Mouse (Mus musculus) hindbrain, embryonic 15.5 days (tissue): Measurements from ENCODE around the gene Rgs16. TPM values are rescaled to one million over a fixed set of nuclear protein-coding genes. Genes with fewer than 3 reads are reported as not detected.

Source experiments
- ATAC-seq: fragments of 200-750 bp; cut with Nextera tagmentation; 2 replicates; pipeline ENCODE4 v1.8.0; 2017; ENCODE audit warnings: low read depth, moderate number of reproducible peaks, moderate TSS enrichment; ENCODE audit not compliant: low FRiP score
- H3K27ac ChIP-seq: fragments of 300-500 bp; sonication (generic); replicated peaks from 2 replicates; pipeline ENCODE4 v1.5.1; 2015; ENCODE audit warnings: mild to moderate bottlenecking, inconsistent platforms
- H3K27me3 ChIP-seq: fragments of 300-500 bp; sonication (generic); 2 replicates; pipeline ENCODE4 v1.6.1; 2015; ENCODE audit warnings: control low read depth, inconsistent platforms
- H3K36me3 ChIP-seq: fragments of 300-500 bp; sonication (generic); 2 replicates; pipeline ENCODE4 v1.6.1; 2015; ENCODE audit warnings: control low read depth, inconsistent platforms
- H3K4me1 ChIP-seq: fragments of 300-500 bp; sonication (generic); replicated peaks from 2 replicates; pipeline ENCODE4 v1.6.1; 2015; ENCODE audit warnings: control low read depth, inconsistent platforms
- H3K4me2 ChIP-seq: fragments of 300-500 bp; sonication (generic); 2 replicates; pipeline ENCODE4 v1.6.1; 2015; ENCODE audit warnings: moderate library complexity, mild to moderate bottlenecking, inconsistent platforms
- H3K4me3 ChIP-seq: fragments of 300-500 bp; sonication (generic); 2 replicates; pipeline ENCODE4 v1.5.1; 2015; ENCODE audit warnings: mild to moderate bottlenecking, inconsistent platforms
- H3K9ac ChIP-seq: fragments of 300-500 bp; sonication (generic); 2 replicates; pipeline ENCODE4 v1.6.1; 2015; ENCODE audit warnings: inconsistent platforms
- H3K9me3 ChIP-seq: fragments of 300-500 bp; sonication (generic); 2 replicates; pipeline ENCODE4 v1.6.1; 2016; ENCODE audit warnings: control low read depth, inconsistent platforms
- WGBS: fragments of 180-500 bp; shearing (Covaris S2); methylation state at CpG from one replicate; pipeline ENCODE4 v1.1.7; 2015; 5-methylcytosine and 5-hydroxymethylcytosine counted together
- polyA plus RNA-seq: library from polyadenylated mRNA; unstranded; fragments of >200 nt; fragmentation: Nextera tagmentation; extraction: Ambion mirVana; gene quantifications from 2 replicates; pipeline ENCODE4 v1.2.1, GENCODE M21; 2015

The Rgs16 gene
- polyA plus RNA-seq, 1 experiment from 2014 or later: 12.4 TPM

DNA sequence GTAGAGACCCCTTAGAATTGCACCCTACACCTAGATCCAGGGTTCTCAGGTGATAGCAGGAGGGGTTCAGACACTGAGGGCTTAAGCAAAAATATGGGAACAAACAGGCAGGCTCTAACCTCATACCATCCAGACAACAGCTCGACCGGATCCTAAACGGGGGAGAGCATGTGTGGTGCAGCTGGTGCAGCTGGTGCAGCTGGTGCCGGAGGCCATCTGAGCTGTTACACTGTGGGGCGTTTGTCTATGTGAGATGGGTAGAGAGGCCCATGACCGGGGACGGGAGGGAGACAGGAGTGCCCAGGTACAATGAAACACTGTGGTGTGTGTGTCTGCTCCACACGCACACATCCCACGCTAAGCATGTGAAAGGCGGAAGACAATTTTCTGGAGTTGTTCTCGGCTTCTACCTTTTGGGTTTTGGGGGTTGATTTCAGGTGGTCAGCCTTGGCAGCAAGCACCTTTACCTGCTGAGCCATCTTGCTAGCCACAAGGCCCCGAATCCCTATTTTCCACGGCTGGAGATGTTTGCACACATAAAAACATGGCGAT is 6.0 kb downstream of the Rgs16 start:
- Histone ChIP-seq H3K27me3 (no peaks in the 10 kb centered on the region), H3K27ac (no peak overlapping the region), H3K9me3 (no peaks in the 10 kb centered on the region), H3K4me1 (peaks cover 49% of the 10 kb centered on the region), H3K4me2 (no peak overlapping the region), H3K36me3 (no peaks in the 10 kb centered on the region), H3K4me3 (no peak overlapping the region), H3K9ac (no peak overlapping the region)
- WGBS: 62% methylated on average over 14 of the region's 14 CpGs
- no peak for ATAC-seq

DNA sequence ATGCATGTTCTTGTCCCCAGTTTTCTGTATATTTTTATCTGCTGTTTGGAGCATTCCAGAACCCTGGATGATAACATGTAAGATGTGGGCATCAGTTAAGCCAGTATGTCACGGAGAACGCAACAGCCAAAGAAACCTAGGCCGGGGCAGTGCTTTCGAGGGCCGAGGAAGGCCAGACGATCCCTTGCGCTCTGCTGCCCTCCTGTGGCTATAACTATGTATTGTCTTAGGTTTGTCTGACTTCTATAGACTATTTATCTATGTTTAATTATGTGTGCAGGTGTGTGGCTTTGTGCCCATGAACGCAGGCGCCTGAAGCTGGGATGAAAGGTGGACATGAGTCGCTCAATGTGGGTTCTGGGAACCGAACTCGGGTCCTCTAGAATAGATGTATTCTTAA is 6.6 kb downstream of the Rgs16 start:
- no peak for ATAC-seq
- H3K36me3 ChIP-seq: no peaks in the 10 kb centered on the region
- no peaks in the 10 kb centered on the region for H3K9me3 ChIP-seq
- peaks cover 50% of the 10 kb centered on the region for H3K4me1 ChIP-seq
- H3K27me3 ChIP-seq: no peaks in the 10 kb centered on the region
- no peak overlapping the region for H3K9ac ChIP-seq
- H3K4me3 ChIP-seq: no peak overlapping the region
- no peak overlapping the region for H3K27ac ChIP-seq
- no peak overlapping the region for H3K4me2 ChIP-seq
- 3% methylated on average over 12 of the region's 12 CpGs for WGBS

DNA sequence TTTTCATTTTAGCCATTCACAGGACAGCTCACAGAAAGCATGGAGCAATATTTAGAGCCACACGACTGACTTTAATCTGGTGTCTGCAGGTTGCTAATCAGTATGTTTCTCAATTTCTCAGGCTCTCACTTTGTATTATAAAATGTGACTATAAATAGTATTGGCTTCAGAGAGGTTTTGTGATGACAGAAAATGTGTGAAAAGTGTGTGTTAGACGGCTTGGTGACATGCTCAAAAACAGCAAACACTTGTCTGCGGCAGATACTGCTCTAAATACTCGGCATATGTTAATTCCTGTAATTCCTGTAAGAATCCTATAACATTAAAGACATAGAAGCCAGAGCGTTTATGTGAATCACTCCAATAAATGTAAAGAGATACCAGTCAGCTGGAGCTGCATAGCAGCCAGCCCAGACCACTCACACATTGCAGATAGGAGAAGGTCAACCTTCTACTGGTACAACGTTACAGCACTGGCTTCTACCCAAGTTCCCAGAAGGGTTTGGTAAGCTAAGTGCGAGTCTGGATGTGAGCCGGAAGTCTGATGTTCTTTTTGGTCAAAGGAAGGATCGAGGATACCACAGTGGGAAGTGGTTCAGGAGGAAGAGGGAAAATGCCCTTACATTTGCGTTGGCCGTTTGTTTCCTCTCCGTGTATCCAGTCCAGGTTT is 7.8 kb downstream of the Rgs16 start:
- WGBS: 78% methylated on average over 12 of the region's 12 CpGs
- ATAC-seq: no peak
- no peaks in the 10 kb centered on the region for H3K27me3 ChIP-seq
- H3K9me3 ChIP-seq: no peaks in the 10 kb centered on the region
- no peak overlapping the region for H3K9ac ChIP-seq
- no peak overlapping the region for H3K4me3 ChIP-seq
- no peaks in the 10 kb centered on the region for H3K36me3 ChIP-seq
- H3K4me1 ChIP-seq: peaks cover 51% of the 10 kb centered on the region
- H3K27ac ChIP-seq: peak overlapping the region; percentile 89; the same call in 1 of the 2 replicates
- H3K4me2 ChIP-seq: peak overlapping the region; percentile 66

DNA sequence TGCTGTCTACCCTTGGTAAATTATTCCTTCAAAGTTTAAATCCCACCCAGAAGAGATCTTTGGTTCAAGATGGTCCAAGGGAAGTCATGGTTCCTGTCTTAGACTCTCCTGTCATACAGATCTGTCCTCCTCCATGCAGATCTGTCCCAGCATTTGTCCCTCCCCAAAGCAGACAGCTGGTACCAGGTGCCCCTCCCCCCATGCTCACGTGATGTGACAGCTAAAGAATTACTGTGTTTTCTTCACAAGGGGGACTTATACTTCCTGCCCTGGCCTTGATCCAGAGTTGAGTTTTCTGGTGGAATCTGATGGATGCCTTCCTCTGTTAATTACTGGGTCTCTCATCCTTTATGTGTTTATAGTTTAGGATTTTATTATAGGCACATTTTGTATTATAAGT is 8.4 kb downstream of the Rgs16 start:
- peak overlapping the region; percentile 89; the same call in 1 of the 2 replicates for H3K27ac ChIP-seq
- no peaks in the 10 kb centered on the region for H3K27me3 ChIP-seq
- WGBS: 0% methylated on average over 1 of the region's 1 CpGs
- ATAC-seq: no peak
- peak overlapping the region; percentile 66 for H3K4me2 ChIP-seq
- no peak overlapping the region for H3K4me3 ChIP-seq
- H3K36me3 ChIP-seq: no peaks in the 10 kb centered on the region
- no peaks in the 10 kb centered on the region for H3K9me3 ChIP-seq
- peaks cover 51% of the 10 kb centered on the region for H3K4me1 ChIP-seq
- H3K9ac ChIP-seq: peak overlapping the region; percentile 62

DNA sequence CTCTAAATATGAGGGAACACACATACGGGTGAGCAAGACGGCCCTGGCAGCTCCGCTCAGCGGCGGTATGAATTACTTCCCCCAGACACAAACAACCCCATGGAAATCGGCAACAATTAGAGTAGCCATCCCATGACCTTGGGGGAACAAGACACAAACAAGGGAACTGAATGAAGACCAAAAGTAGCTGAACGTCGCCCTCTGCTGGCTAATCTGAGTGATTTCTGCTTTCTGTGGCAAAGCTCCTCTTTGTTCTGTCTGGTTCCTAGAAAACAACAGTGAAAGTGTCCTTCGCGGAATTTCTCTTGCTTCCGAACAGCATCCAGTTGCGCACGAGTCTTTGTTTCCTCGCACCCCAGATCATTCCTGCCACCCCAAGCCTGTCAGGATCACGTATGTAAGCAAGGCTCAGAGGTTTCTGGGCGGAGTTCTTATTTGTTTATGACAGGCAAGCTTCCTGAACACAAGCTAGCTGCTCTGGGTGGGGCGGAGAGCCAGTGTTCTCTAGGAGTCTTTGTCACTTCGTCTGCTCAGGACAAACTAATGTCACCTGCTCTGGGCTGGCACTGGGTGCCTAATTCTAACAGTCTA is 9.2 kb downstream of the Rgs16 start, which contains the start of gene Rnasel:
Gene Rnasel, plus strand, starts transcription at position 216 of the 591 bp plus-strand sequence.
- H3K4me3 ChIP-seq: peak within 1 kb of the TSS; percentile 46
- H3K9ac ChIP-seq: peak within 1 kb of the TSS; percentile 62
- peak; percentile 68 for ATAC-seq
- no peaks in the 10 kb centered on the region for H3K27me3 ChIP-seq
- H3K27ac ChIP-seq: peak within 1 kb of the TSS; percentile 89
- no peaks in the 10 kb centered on the region for H3K36me3 ChIP-seq
- no peaks in the 10 kb centered on the region for H3K9me3 ChIP-seq
- peak within 1 kb of the TSS; percentile 66 for H3K4me2 ChIP-seq
- H3K4me1 ChIP-seq: peaks cover 50% of the 10 kb centered on the region
- 2% methylated on average over 18 of the region's 18 CpGs for WGBS

DNA sequence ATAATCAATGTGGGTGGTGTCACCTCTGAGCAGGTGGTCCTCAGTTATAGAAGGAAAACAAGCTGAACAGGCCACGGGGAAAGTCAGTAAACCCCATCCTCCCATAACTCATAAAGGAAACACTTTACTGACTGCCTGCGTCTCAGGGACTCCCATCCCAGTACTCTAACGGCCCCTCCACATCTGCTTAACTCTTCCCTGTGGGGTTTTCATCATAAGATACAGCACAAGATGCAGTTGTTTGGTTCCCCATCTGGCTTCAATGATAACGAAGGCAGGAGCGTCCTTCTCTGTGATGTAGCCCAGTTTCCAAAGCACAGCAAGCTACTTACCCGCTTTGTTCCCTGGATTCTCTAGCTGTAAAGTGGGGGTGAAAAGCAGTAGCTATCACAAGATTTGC is 9.9 kb downstream of the Rgs16 start:
- peak overlapping the region; percentile 66 for H3K4me2 ChIP-seq
- peaks cover 44% of the 10 kb centered on the region for H3K4me1 ChIP-seq
- H3K4me3 ChIP-seq: peak overlapping the region; percentile 46
- no peaks in the 10 kb centered on the region for H3K9me3 ChIP-seq
- H3K36me3 ChIP-seq: no peaks in the 10 kb centered on the region
- WGBS: 27% methylated on average over 6 of the region's 6 CpGs
- ATAC-seq: peak; percentile 12; the same call in 1 of the 2 replicates
- peak overlapping the region; percentile 89 for H3K27ac ChIP-seq
- H3K27me3 ChIP-seq: no peaks in the 10 kb centered on the region
- peak overlapping the region; percentile 62 for H3K9ac ChIP-seq

DNA sequence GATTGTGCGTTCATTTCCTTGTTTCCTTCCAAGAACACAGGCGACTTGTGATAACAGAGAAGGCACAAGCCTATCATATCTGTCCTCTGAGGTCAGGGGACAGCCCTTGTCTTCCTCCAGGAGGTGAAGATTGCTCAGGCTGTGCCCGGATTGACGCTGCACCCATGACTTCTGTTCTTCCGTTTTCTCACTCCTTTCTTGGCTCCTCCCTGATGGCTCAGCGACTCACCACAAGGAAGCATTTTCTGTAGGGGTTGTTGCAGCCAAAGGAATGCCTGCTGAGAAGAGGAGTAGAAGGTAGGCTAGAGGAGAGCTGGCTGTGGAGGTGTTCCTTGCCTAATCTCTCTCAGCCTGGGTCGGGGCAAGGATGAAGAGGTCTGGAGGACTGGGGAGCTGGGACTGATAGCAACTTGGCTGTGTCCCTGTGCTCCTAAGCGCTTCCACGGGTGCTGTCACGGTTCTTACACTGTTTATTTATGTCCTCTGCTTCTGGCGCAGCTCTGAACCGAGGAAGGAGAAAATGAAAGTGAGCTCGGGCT is 11.7 kb downstream of the Rgs16 start:
- Histone ChIP-seq H3K36me3 (peaks cover 4% of the 10 kb centered on the region; the same call in 1 of the 2 replicates), H3K4me2 (peak overlapping the region; percentile 50), H3K9ac (no peak overlapping the region; the same call in 1 of the 2 replicates), H3K27ac (peak overlapping the region; percentile 54), H3K9me3 (no peaks in the 10 kb centered on the region), H3K27me3 (no peaks in the 10 kb centered on the region), H3K4me3 (peak overlapping the region; percentile 16), H3K4me1 (peaks cover 44% of the 10 kb centered on the region)
- ATAC-seq: no peak
- WGBS: 45% methylated on average over 13 of the region's 13 CpGs

DNA sequence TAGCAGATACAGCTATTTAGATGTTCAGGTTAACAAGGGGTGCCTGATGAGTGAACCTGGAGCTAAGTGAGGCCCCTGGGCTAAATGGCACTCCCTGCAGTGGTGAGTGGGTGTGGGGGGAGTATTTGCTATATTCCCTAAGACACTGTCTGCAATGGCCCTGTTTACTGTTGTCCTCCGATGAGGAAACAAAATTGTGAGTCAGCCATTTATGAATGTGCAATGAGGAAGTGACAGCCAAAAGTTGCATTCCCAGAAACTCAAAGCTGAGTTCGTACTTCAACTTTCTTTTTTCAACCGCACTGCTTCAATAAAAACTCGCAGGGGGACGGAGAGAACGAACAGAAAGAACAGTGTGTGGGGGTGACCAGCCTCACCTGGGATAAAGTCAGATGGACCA is 12.4 kb downstream of the Rgs16 start:
- Histone ChIP-seq H3K9me3 (no peaks in the 10 kb centered on the region), H3K27ac (no peak overlapping the region), H3K27me3 (no peaks in the 10 kb centered on the region), H3K4me2 (peak overlapping the region; percentile 50), H3K36me3 (peaks cover 4% of the 10 kb centered on the region; the same call in 1 of the 2 replicates), H3K4me1 (peaks cover 44% of the 10 kb centered on the region), H3K4me3 (no peak overlapping the region), H3K9ac (no peak overlapping the region)
- WGBS: 86% methylated on average over 6 of the region's 6 CpGs
- no peak for ATAC-seq

DNA sequence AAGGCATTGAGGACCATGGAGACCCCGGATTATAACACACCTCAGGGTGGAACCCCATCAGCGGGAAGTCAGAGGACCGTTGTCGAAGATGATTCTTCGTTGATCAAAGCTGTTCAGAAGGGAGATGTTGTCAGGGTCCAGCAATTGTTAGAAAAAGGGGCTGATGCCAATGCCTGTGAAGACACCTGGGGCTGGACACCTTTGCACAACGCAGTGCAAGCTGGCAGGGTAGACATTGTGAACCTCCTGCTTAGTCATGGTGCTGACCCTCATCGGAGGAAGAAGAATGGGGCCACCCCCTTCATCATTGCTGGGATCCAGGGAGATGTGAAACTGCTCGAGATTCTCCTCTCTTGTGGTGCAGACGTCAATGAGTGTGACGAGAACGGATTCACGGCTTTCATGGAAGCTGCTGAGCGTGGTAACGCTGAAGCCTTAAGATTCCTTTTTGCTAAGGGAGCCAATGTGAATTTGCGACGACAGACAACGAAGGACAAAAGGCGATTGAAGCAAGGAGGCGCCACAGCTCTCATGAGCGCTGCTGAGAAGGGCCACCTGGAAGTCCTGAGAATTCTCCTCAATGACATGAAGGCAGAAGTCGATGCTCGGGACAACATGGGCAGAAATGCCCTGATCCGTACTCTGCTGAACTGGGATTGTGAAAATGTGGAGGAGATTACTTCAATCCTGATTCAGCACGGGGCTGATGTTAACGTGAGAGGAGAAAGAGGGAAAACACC is 13.7 kb downstream of the Rgs16 start:
- 77% methylated on average over 25 of the region's 25 CpGs for WGBS
- H3K27me3 ChIP-seq: no peaks in the 10 kb centered on the region
- H3K9me3 ChIP-seq: no peaks in the 10 kb centered on the region
- H3K4me3 ChIP-seq: no peak overlapping the region
- no peak overlapping the region for H3K27ac ChIP-seq
- H3K36me3 ChIP-seq: peaks cover 9% of the 10 kb centered on the region; the same call in 1 of the 2 replicates
- ATAC-seq: no peak
- no peak overlapping the region for H3K9ac ChIP-seq
- H3K4me1 ChIP-seq: peaks cover 32% of the 10 kb centered on the region
- no peak overlapping the region for H3K4me2 ChIP-seq

DNA sequence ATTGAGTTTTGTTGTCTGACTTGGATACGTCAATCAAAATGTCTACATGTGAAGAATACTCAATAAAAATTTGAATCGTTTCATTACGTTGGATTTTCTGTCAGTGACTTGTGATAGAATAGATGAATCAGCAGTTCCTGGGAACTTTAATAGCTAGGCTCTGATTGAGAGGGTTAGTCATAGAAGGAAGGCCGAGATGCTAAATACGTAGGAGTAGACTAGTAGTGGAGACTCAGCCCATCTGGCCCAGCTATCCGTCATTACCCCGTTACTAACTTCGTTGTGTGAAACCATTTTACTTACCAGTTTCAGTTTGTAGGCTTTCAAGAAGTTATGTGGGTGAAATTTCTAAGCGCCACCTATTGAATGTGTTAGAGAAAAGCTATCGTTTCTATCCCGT is 24.0 kb downstream of the Rgs16 start:
- Histone ChIP-seq H3K9me3 (no peaks in the 10 kb centered on the region), H3K36me3 (peaks cover 14% of the 10 kb centered on the region), H3K4me1 (no peaks in the 10 kb centered on the region), H3K27ac (no peak overlapping the region), H3K9ac (no peak overlapping the region), H3K4me2 (no peak overlapping the region), H3K27me3 (no peaks in the 10 kb centered on the region), H3K4me3 (no peak overlapping the region)
- WGBS: 89% methylated on average over 11 of the region's 11 CpGs
- no peak for ATAC-seq

DNA sequence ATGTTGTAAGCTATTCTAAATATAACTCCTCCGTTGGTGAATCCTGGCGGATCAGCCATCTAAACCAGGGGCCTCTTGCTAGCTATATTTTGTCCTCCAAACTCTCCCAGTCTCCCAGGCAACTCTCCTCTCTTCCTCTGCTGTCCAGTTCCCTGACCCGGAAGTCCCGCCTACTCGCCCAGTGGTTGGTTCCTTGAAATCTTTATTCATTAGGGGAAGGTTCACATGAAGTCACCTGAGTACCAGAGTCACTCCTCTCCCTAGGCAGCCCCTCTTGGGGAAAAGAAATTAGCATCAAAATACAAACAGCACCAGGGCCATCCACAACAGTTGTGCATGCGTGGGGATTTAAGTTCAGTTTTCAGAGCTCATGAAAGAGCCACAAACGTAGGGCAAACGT is 26.1 kb downstream of the Rgs16 start:
- Histone ChIP-seq H3K27me3 (no peaks in the 10 kb centered on the region), H3K36me3 (peaks cover 5% of the 10 kb centered on the region; the same call in 1 of the 2 replicates), H3K4me2 (no peak overlapping the region), H3K4me3 (no peak overlapping the region), H3K4me1 (no peaks in the 10 kb centered on the region), H3K9ac (no peak overlapping the region), H3K9me3 (no peaks in the 10 kb centered on the region), H3K27ac (no peak overlapping the region)
- WGBS: 40% methylated on average over 8 of the region's 8 CpGs
- no peak for ATAC-seq
